Mouse (Mus musculus): ENCODE results near the gene Ctdspl.

Gene Ctdspl

GRCm38 (mm10) chr9:118949654-118950053 lies 23.4 kb downstream of the Ctdspl start:
- no peak for DNase-seq (ENCODE audit: low spot score)

- no peak for DNase-seq (ENCODE audit: low spot score)
Observed at GRCm38 (mm10) chr9:118950061-118950460, 23.8 kb downstream of the Ctdspl start.

GRCm38 (mm10) chr9:118950751-118951150 lies 24.5 kb downstream of the Ctdspl start:
- DNase-seq (ENCODE audit: low spot score), result no peak

- no peak for DNase-seq (ENCODE audit: low spot score)
Observed at GRCm38 (mm10) chr9:118951381-118951780, 25.1 kb downstream of the Ctdspl start.

GRCm38 (mm10) chr9:118952180-118952579 lies 25.9 kb downstream of the Ctdspl start:
- DNase-seq (ENCODE audit: low spot score), result no peak

- DNase-seq (ENCODE audit: low spot score), result no peak
Observed at GRCm38 (mm10) chr9:118953465-118954194, 27.4 kb downstream of the Ctdspl start.

- DNase-seq (ENCODE audit: low spot score), result no peak
Observed at GRCm38 (mm10) chr9:118958802-118959201, 32.5 kb downstream of the Ctdspl start.

GRCm38 (mm10) chr9:118960415-118961091 lies 34.3 kb downstream of the Ctdspl start:
- no peak for DNase-seq (ENCODE audit: low spot score)

- no peak for DNase-seq (ENCODE audit: low spot score)
Observed at GRCm38 (mm10) chr9:118963149-118963548, 36.9 kb downstream of the Ctdspl start.

GRCm38 (mm10) chr9:118964263-118965034 lies 38.2 kb downstream of the Ctdspl start:
- DNase-seq (ENCODE audit: low spot score), result no peak

GRCm38 (mm10) chr9:118969810-118970209 lies 43.6 kb downstream of the Ctdspl start:
- no peak for DNase-seq (ENCODE audit: low spot score)

- DNase-seq (ENCODE audit: low spot score), result no peak
Observed at GRCm38 (mm10) chr9:118973028-118973427, 46.8 kb downstream of the Ctdspl start.

GRCm38 (mm10) chr9:118973566-118973965 lies 47.3 kb downstream of the Ctdspl start:
- no peak for DNase-seq (ENCODE audit: low spot score)

GRCm38 (mm10) chr9:118974148-118974547 lies 47.9 kb downstream of the Ctdspl start:
- no peak for DNase-seq (ENCODE audit: low spot score)

GRCm38 (mm10) chr9:118975211-118975671 lies 49.0 kb downstream of the Ctdspl start:
- DNase-seq (ENCODE audit: low spot score), result no peak

- DNase-seq (ENCODE audit: low spot score), result no peak
Observed at GRCm38 (mm10) chr9:118975758-118976157, 49.5 kb downstream of the Ctdspl start.

- no peak for DNase-seq (ENCODE audit: low spot score)
Observed at GRCm38 (mm10) chr9:118976561-118976960, 50.3 kb downstream of the Ctdspl start.

GRCm38 (mm10) chr9:118977425-118977824 lies 51.2 kb downstream of the Ctdspl start:
- no peak for DNase-seq (ENCODE audit: low spot score)

GRCm38 (mm10) chr9:118980411-118980823 lies 54.2 kb downstream of the Ctdspl start:
- no peak for DNase-seq (ENCODE audit: low spot score)

- no peak for DNase-seq (ENCODE audit: low spot score)
Observed at GRCm38 (mm10) chr9:118984650-118985432, 58.6 kb downstream of the Ctdspl start.

- DNase-seq (ENCODE audit: low spot score), result no peak
Observed at GRCm38 (mm10) chr9:118986286-118986685, 60.0 kb downstream of the Ctdspl start.
